Mouse (Mus musculus): ENCODE results near the gene Fam20c.

The Fam20c gene

GRCm38 (mm10) chr5:138756311-138757085 lies 2.2 kb downstream of the Fam20c start:
- DNase-seq (ENCODE audit: low spot score): peak; percentile 56

GRCm38 (mm10) chr5:138757135-138757534 lies 2.8 kb downstream of the Fam20c start:
- DNase-seq (ENCODE audit: low spot score): no peak

GRCm38 (mm10) chr5:138757616-138758015 lies 3.3 kb downstream of the Fam20c start:
- DNase-seq (ENCODE audit: low spot score): no peak

GRCm38 (mm10) chr5:138758533-138758932 lies 4.2 kb downstream of the Fam20c start:
- DNase-seq (ENCODE audit: low spot score): no peak

- no peak for DNase-seq (ENCODE audit: low spot score)
Measured at GRCm38 (mm10) chr5:138761836-138762334, 7.6 kb downstream of the Fam20c start.

GRCm38 (mm10) chr5:138762361-138762760 lies 8.0 kb downstream of the Fam20c start:
- DNase-seq (ENCODE audit: low spot score): no peak

- DNase-seq (ENCODE audit: low spot score): no peak
Measured at GRCm38 (mm10) chr5:138764601-138765000, 10.3 kb downstream of the Fam20c start.

- no peak for DNase-seq (ENCODE audit: low spot score)
Measured at GRCm38 (mm10) chr5:138767650-138768049, 13.3 kb downstream of the Fam20c start.

GRCm38 (mm10) chr5:138768704-138769103 lies 14.4 kb downstream of the Fam20c start:
- DNase-seq (ENCODE audit: low spot score): no peak

GRCm38 (mm10) chr5:138769126-138769525 lies 14.8 kb downstream of the Fam20c start:
- DNase-seq (ENCODE audit: low spot score): no peak

- DNase-seq (ENCODE audit: low spot score): no peak
Measured at GRCm38 (mm10) chr5:138775096-138775495, 20.8 kb downstream of the Fam20c start.

- DNase-seq (ENCODE audit: low spot score): no peak
Measured at GRCm38 (mm10) chr5:138776346-138776745, 22.0 kb downstream of the Fam20c start.

GRCm38 (mm10) chr5:138778731-138779463 lies 24.6 kb downstream of the Fam20c start:
- no peak for DNase-seq (ENCODE audit: low spot score)

GRCm38 (mm10) chr5:138779655-138780054 lies 25.3 kb downstream of the Fam20c start:
- DNase-seq (ENCODE audit: low spot score): no peak

GRCm38 (mm10) chr5:138782697-138783096 lies 28.4 kb downstream of the Fam20c start:
- DNase-seq (ENCODE audit: low spot score): no peak

- DNase-seq (ENCODE audit: low spot score): no peak
Measured at GRCm38 (mm10) chr5:138783181-138783580, 28.9 kb downstream of the Fam20c start.

- DNase-seq (ENCODE audit: low spot score): peak; percentile 40
Measured at GRCm38 (mm10) chr5:138785986-138786515, 31.7 kb downstream of the Fam20c start.

- DNase-seq (ENCODE audit: low spot score): no peak
Measured at GRCm38 (mm10) chr5:138787648-138788047, 33.3 kb downstream of the Fam20c start.

- peak; percentile 49 for DNase-seq (ENCODE audit: low spot score)
Measured at GRCm38 (mm10) chr5:138788481-138789211, 34.3 kb downstream of the Fam20c start.

- no peak for DNase-seq (ENCODE audit: low spot score)
Measured at GRCm38 (mm10) chr5:138790954-138791480, 36.7 kb downstream of the Fam20c start.

GRCm38 (mm10) chr5:138801588-138802116 lies 47.3 kb downstream of the Fam20c start:
- DNase-seq (ENCODE audit: low spot score): no peak

- DNase-seq (ENCODE audit: low spot score): no peak
Measured at GRCm38 (mm10) chr5:138804286-138804685, 50.0 kb downstream of the Fam20c start.

All from urinary bladder, postnatal 14 days (tissue).